Mouse (Mus musculus) limb, embryonic 13.5 days (tissue): ENCODE measurements around the gene Ugt1a8. TPM values are rescaled to one million over a fixed set of nuclear protein-coding genes. Genes with fewer than 3 reads are reported as not detected.

Source experiments
- ATAC-seq: fragments of 200-750 bp; cut with Nextera tagmentation; 2 replicates; pipeline ENCODE4 v1.8.0; 2017; ENCODE audit warnings: low read depth, moderate number of reproducible peaks, moderate TSS enrichment; ENCODE audit not compliant: low FRiP score
- H3K27ac ChIP-seq: fragments of 300-500 bp; sonication (generic); 2 replicates; pipeline ENCODE4 v1.5.1; 2015; ENCODE audit warnings: inconsistent platforms, mild to moderate bottlenecking, moderate library complexity
- H3K27me3 ChIP-seq: fragments of 300-500 bp; sonication (generic); 2 replicates; pipeline ENCODE4 v1.6.1; 2015; ENCODE audit warnings: mild to moderate bottlenecking, inconsistent platforms
- H3K36me3 ChIP-seq: fragments of 300-500 bp; sonication (generic); 2 replicates; pipeline ENCODE4 v1.6.1; 2015; ENCODE audit warnings: inconsistent platforms, mild to moderate bottlenecking, moderate library complexity
- H3K4me1 ChIP-seq: fragments of 300-500 bp; sonication (generic); 2 replicates; pipeline ENCODE4 v1.6.1; 2015; ENCODE audit warnings: inconsistent platforms
- H3K4me2 ChIP-seq: fragments of 300-500 bp; sonication (generic); replicated peaks from 2 replicates; pipeline ENCODE4 v1.6.1; 2015; ENCODE audit warnings: inconsistent platforms, mild to moderate bottlenecking, moderate library complexity
- H3K4me3 ChIP-seq: fragments of 300-500 bp; sonication (generic); 2 replicates; pipeline ENCODE4 v1.5.1; 2015; ENCODE audit warnings: moderate library complexity, mild to moderate bottlenecking, inconsistent platforms
- H3K9ac ChIP-seq: fragments of 300-500 bp; sonication (generic); 2 replicates; pipeline ENCODE4 v1.6.1; 2015; ENCODE audit warnings: mild to moderate bottlenecking, inconsistent platforms
- H3K9me3 ChIP-seq: fragments of 300-500 bp; sonication (generic); 2 replicates; pipeline ENCODE4 v1.6.1; 2016; ENCODE audit warnings: inconsistent platforms
- WGBS: fragments of 180-500 bp; shearing (Covaris S2); methylation state at CpG from one replicate; pipeline ENCODE4 v1.1.7; 2015; 5-methylcytosine and 5-hydroxymethylcytosine counted together
- polyA plus RNA-seq: library from polyadenylated mRNA; unstranded; fragments of >200 nt; fragmentation: Nextera tagmentation; extraction: Ambion mirVana; gene quantifications from 2 replicates; pipeline ENCODE4 v1.2.1, GENCODE M21; 2015

Ugt1a8 gene
- polyA plus RNA-seq, 1 experiment from 2014 or later, result not detected

GRCm38 (mm10) chr1:88205294-88205922, 117.8 kb downstream of the Ugt1a8 start, which contains the start of gene Dnajb3:
Gene Dnajb3 (minus strand): TSS chr1:88205782.
- Histone ChIP-seq H3K27me3 (no peaks in the 10 kb centered on the region), H3K4me3 (peak within 1 kb of the TSS; percentile 53), H3K9me3 (peaks cover 9% of the 10 kb centered on the region; the same call in 1 of the 2 replicates), H3K36me3 (peaks cover 5% of the 10 kb centered on the region; the same call in 1 of the 2 replicates), H3K27ac (0 out of 2 replicates have a peak within 1 kb of the TSS, but pooled peaks have one; percentile 22), H3K4me1 (no peaks in the 10 kb centered on the region), H3K4me2 (peak within 1 kb of the TSS; percentile 75), H3K9ac (peak within 1 kb of the TSS; percentile 74)
- WGBS, result 7% methylated on average over 62 of the region's 62 CpGs
- peak; percentile 98 for ATAC-seq

- Histone ChIP-seq H3K9me3 (peaks cover 17% of the 10 kb centered on the region), H3K27me3 (no peaks in the 10 kb centered on the region), H3K9ac (no peak overlapping the region), H3K4me3 (no peak overlapping the region), H3K27ac (no peak overlapping the region), H3K36me3 (peaks cover 5% of the 10 kb centered on the region; the same call in 1 of the 2 replicates), H3K4me1 (no peaks in the 10 kb centered on the region), H3K4me2 (no peak overlapping the region)
- WGBS, result 82% methylated on average over 2 of the region's 2 CpGs
- ATAC-seq, result no peak
Observed at GRCm38 (mm10) chr1:88206843-88207479, 119.3 kb downstream of the Ugt1a8 start.

- no peaks in the 10 kb centered on the region for H3K4me1 ChIP-seq
- ATAC-seq, result no peak
- no peak within 1 kb of the TSS for H3K27ac ChIP-seq
- no peak within 1 kb of the TSS for H3K9ac ChIP-seq
- no peaks in the 10 kb centered on the region for H3K36me3 ChIP-seq
- H3K4me3 ChIP-seq, result no peak within 1 kb of the TSS
- no peak within 1 kb of the TSS for H3K4me2 ChIP-seq
- WGBS, result 68% methylated on average over 8 of the region's 8 CpGs
- peaks cover 51% of the 10 kb centered on the region for H3K9me3 ChIP-seq
- H3K27me3 ChIP-seq, result no peaks in the 10 kb centered on the region
Observed at GRCm38 (mm10) chr1:88211812-88212211, 124.2 kb downstream of the Ugt1a8 start, which contains the start of gene Ugt1a1. Gene Ugt1a1 (plus strand): TSS chr1:88211959.

- Histone ChIP-seq H3K9me3 (peaks cover 57% of the 10 kb centered on the region), H3K4me1 (no peaks in the 10 kb centered on the region), H3K4me3 (no peak overlapping the region), H3K36me3 (no peaks in the 10 kb centered on the region), H3K27ac (no peak overlapping the region), H3K27me3 (no peaks in the 10 kb centered on the region), H3K4me2 (no peak overlapping the region), H3K9ac (no peak overlapping the region)
- ATAC-seq, result 0 out of 2 replicates have a peak, but pooled peaks have one; percentile 17
- 60% methylated on average over 8 of the region's 8 CpGs for WGBS
Observed at GRCm38 (mm10) chr1:88212341-88213045, 124.9 kb downstream of the Ugt1a8 start.

- no peak for ATAC-seq
- Histone ChIP-seq H3K36me3 (no peaks in the 10 kb centered on the region), H3K9me3 (peaks cover 60% of the 10 kb centered on the region), H3K4me1 (no peaks in the 10 kb centered on the region), H3K4me2 (no peak overlapping the region), H3K27me3 (no peaks in the 10 kb centered on the region), H3K27ac (no peak overlapping the region), H3K9ac (no peak overlapping the region), H3K4me3 (no peak overlapping the region)
- WGBS, result 77% methylated on average over 1 of the region's 1 CpGs
Observed at GRCm38 (mm10) chr1:88213061-88213460, 125.4 kb downstream of the Ugt1a8 start.

- 74% methylated on average over 2 of the region's 2 CpGs for WGBS
- H3K4me1 ChIP-seq, result no peaks in the 10 kb centered on the region
- no peak overlapping the region for H3K9ac ChIP-seq
- H3K4me2 ChIP-seq, result no peak overlapping the region
- no peak overlapping the region for H3K27ac ChIP-seq
- H3K27me3 ChIP-seq, result no peaks in the 10 kb centered on the region
- H3K36me3 ChIP-seq, result no peaks in the 10 kb centered on the region
- peaks cover 60% of the 10 kb centered on the region for H3K9me3 ChIP-seq
- ATAC-seq, result no peak
- H3K4me3 ChIP-seq, result no peak overlapping the region
Observed at GRCm38 (mm10) chr1:88213766-88214461, 126.3 kb downstream of the Ugt1a8 start.

- ATAC-seq, result no peak
- no peaks in the 10 kb centered on the region for H3K36me3 ChIP-seq
- 76% methylated on average over 2 of the region's 2 CpGs for WGBS
- H3K4me2 ChIP-seq, result no peak overlapping the region
- H3K27me3 ChIP-seq, result no peaks in the 10 kb centered on the region
- no peaks in the 10 kb centered on the region for H3K4me1 ChIP-seq
- no peak overlapping the region for H3K9ac ChIP-seq
- peaks cover 60% of the 10 kb centered on the region for H3K9me3 ChIP-seq
- H3K27ac ChIP-seq, result no peak overlapping the region
- no peak overlapping the region for H3K4me3 ChIP-seq
Observed at GRCm38 (mm10) chr1:88214462-88214952, 126.9 kb downstream of the Ugt1a8 start.

GRCm38 (mm10) chr1:88215466-88216380, 128.1 kb downstream of the Ugt1a8 start:
- WGBS, result 72% methylated on average over 10 of the region's 10 CpGs
- no peaks in the 10 kb centered on the region for H3K36me3 ChIP-seq
- no peak for ATAC-seq
- no peaks in the 10 kb centered on the region for H3K27me3 ChIP-seq
- no peak overlapping the region for H3K9ac ChIP-seq
- no peak overlapping the region for H3K27ac ChIP-seq
- H3K4me3 ChIP-seq, result no peak overlapping the region
- H3K4me1 ChIP-seq, result no peaks in the 10 kb centered on the region
- no peak overlapping the region for H3K4me2 ChIP-seq
- H3K9me3 ChIP-seq, result peaks cover 60% of the 10 kb centered on the region

- H3K4me2 ChIP-seq, result no peak overlapping the region
- no peak overlapping the region for H3K9ac ChIP-seq
- H3K27ac ChIP-seq, result no peak overlapping the region
- H3K4me3 ChIP-seq, result no peak overlapping the region
- peaks cover 56% of the 10 kb centered on the region for H3K9me3 ChIP-seq
- no peaks in the 10 kb centered on the region for H3K4me1 ChIP-seq
- no peaks in the 10 kb centered on the region for H3K36me3 ChIP-seq
- no peak for ATAC-seq
- no peaks in the 10 kb centered on the region for H3K27me3 ChIP-seq
- WGBS, result 58% methylated on average over 2 of the region's 2 CpGs
Observed at GRCm38 (mm10) chr1:88216551-88216950, 128.9 kb downstream of the Ugt1a8 start.

- WGBS, result 58% methylated on average over 2 of the region's 2 CpGs
- H3K9me3 ChIP-seq, result peaks cover 52% of the 10 kb centered on the region
- ATAC-seq, result no peak
Observed at GRCm38 (mm10) chr1:88217144-88217543, 129.5 kb downstream of the Ugt1a8 start.

GRCm38 (mm10) chr1:88217576-88217975, 130.0 kb downstream of the Ugt1a8 start:
- Histone ChIP-seq H3K27me3 (no peaks in the 10 kb centered on the region), H3K36me3 (no peaks in the 10 kb centered on the region), H3K4me1 (no peaks in the 10 kb centered on the region), H3K9ac (no peak overlapping the region), H3K9me3 (peaks cover 49% of the 10 kb centered on the region), H3K4me3 (no peak overlapping the region), H3K27ac (no peak overlapping the region), H3K4me2 (no peak overlapping the region)
- no peak for ATAC-seq
- 41% methylated on average over 3 of the region's 3 CpGs for WGBS

More at GRCm38 (mm10) chr1:88217144-88217543, 129.5 kb downstream of the Ugt1a8 start:
- H3K36me3 ChIP-seq, result no peaks in the 10 kb centered on the region
- no peak overlapping the region for H3K27ac ChIP-seq
- H3K4me3 ChIP-seq, result no peak overlapping the region
- H3K9ac ChIP-seq, result no peak overlapping the region
- no peaks in the 10 kb centered on the region for H3K27me3 ChIP-seq
- H3K4me2 ChIP-seq, result no peak overlapping the region
- H3K4me1 ChIP-seq, result no peaks in the 10 kb centered on the region
